Mouse (Mus musculus): Measurements from ENCODE around the gene Vmn2r39. TPM values are rescaled to one million over a fixed set of nuclear protein-coding genes. Genes with fewer than 3 reads are reported as not detected.
"Not testable (repeated sequence)": the region's sequence is repeated elsewhere in the genome, so short reads cannot be mapped to it uniquely, and the experiment has no call there.

Gene Vmn2r39
- not detected for total RNA-seq (2022)

GRCm38 (mm10) chr7:9030698-9031097, at the start of gene Vmn2r39:
Vmn2r39 (minus strand) TSS chr7:9030798.
- not testable (repeated sequence) for DNase-seq

GRCm38 (mm10) chr7:9065353-9065752, 34.8 kb upstream of the Vmn2r39 start:
- not testable (repeated sequence) for DNase-seq

Other genes with a start within 250 kb of the Vmn2r39 start
- not detected for gene Vmn2r40, start 99.4 kb downstream of the Vmn2r39 start, total RNA-seq (2022)
- gene Vmn2r38, start 67.1 kb upstream of the Vmn2r39 start, total RNA-seq (2022) = not detected
- not detected for gene Vmn2r37, start 192.9 kb upstream of the Vmn2r39 start, total RNA-seq (2022)